Mouse (Mus musculus): Measurements from ENCODE around the gene Gm10322. TPM values are rescaled to one million over a fixed set of nuclear protein-coding genes. Genes with fewer than 3 reads are reported as not detected.

Gm10322 gene
- total RNA-seq, 2 experiments from 2014 or later: not detected

GRCm38 (mm10) chr10:59593826-59594570, 21.9 kb upstream of the Gm10322 start:
- no peak for DNase-seq
- intact Hi-C loops (cut with DNase I): no loop called here

DNA sequence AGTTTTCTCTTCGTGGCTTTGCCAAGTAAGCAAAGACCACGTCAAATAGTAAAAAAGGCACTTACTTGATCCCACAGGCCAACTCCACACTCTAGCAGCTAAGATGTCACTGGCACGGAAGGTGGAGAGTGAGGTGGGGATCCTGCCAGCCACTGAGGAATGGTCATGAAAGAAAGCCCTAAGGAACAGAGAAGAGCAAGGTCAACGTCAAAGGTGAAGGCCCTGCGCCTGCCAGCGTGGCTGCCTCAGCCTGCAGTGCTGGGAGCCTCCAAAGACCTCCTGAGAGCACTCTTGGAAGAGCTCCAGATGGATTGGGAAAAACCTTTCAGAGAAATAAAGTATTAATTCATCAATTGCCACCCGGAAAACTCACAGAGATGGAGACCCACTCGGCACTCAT, 15.3 kb upstream of the Gm10322 start:
- intact Hi-C loops (cut with DNase I): no loop called here

GRCm38 (mm10) chr10:59602043-59602442, 13.8 kb upstream of the Gm10322 start:
- intact Hi-C loops (cut with DNase I): no loop called here
- no peak for DNase-seq

More for the DNA sequence above, 15.3 kb upstream of the Gm10322 start:
- DNase-seq: no peak

GRCm38 (mm10) chr10:59602891-59603290, 13.0 kb upstream of the Gm10322 start:
- DNase-seq: no peak
- intact Hi-C loops (cut with DNase I): no loop called here

- intact Hi-C loops (cut with DNase I): no loop called here
- DNase-seq: no peak
These were observed 12.0 kb upstream of the Gm10322 start for GRCm38 (mm10) chr10:59603843-59604242.

DNA sequence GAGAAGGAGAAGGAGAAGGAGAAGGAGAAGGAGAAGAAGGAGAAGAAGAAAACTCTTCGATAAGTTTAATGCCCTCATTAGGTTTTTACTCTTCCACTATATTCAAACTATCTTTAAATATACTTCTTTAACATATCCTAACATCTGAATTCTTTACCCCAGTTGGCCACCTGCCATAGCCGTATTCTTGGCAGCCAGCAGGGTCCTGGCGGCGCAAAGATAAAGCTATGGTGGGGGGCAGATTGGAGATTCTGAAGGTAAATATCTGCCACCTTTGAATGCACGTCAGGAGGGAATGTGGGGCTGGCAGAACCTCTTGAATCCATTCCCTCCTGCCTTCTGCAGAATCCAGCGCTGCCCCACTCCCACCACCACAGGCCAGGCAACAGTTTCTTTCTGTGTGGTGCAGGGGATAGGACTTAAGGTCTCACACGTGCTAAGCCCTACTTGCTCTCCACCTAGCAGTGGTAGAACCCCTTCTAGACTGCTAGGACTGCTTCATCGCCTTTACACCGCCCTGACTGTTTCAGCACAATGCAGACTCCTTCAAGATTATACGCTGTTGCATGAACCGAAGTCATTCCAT, 10.9 kb upstream of the Gm10322 start:
- DNase-seq: no peak
- intact Hi-C loops (cut with DNase I): no loop called here

DNA sequence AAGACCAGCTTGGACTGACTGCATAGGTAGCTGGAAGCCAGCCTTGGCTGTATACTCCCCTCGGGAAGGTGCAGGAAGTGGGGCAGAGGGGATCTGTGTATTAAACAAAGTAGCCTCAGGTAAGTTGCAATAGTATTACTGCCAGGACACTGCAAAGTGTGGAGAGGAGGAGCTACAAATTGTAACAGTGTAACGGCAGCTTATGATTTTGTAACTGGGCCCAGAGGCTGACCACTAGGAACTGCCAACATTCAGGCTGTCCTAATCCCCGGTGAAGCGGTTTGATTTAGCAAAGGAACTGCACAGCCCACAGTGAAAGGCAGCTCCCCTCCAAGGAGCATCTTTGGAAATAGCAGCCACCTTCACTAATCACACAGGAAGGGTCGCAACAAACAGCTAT, 2.6 kb upstream of the Gm10322 start:
- intact Hi-C loops (cut with DNase I): no loop called here
- DNase-seq: no peak

DNA sequence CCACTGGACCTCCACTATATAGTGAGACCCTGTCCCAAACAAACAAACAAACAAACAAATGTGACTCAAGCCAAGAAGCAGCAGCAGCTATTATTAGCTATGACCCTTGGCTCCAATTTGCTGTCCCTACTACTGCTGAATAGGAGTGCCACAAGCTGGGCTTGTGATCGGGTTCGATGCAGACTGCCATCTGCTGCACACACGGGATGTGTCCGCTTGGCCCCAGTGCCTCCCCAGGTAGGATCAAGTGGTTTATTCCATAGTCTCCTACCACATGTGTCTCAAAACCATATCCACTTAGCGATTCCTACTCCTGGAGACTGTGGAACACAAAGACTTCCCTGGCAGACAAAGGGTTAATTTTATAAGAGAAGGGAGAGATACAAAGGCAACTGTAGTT, 1.7 kb upstream of the Gm10322 start:
- intact Hi-C loops (cut with DNase I): loop anchor here (2.0 kb wide), 1 partner anchor 35 kb away; no protein-coding TSS in a partner anchor

DNA sequence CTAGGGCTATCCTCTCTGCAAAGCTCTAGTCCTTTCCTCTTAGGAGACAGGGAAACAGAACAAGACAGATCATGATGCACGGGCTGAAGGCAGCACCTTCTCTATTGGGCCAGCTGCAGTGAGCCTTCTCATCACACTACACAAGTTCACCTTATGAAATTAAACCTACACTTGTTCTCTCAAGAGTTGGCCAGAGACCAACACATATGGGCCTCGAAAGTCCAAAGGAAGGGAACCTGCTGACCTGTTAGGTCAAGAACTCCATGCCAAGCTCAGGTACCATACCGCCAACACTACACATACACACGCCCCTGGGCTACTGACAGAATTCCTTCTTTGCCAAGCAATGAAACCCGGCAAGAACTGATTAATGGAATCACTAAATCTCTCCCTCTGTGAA, 452 bp upstream of the Gm10322 start:
- intact Hi-C loops (cut with DNase I): loop anchor here (2.0 to 5.0 kb wide), 6 partner anchors 37 to 293 kb away; partner anchors contain the start of gene P4ha1
- peak in 1 of 2 experiments; percentile 27 for DNase-seq

More for the DNA sequence above, 1.7 kb upstream of the Gm10322 start:
- DNase-seq: no peak

- peak; percentile 97 to 98 for DNase-seq
- intact Hi-C loops (cut with DNase I): loop anchor here (1.0 to 5.0 kb wide), 6 partner anchors 86 to 294 kb away; partner anchors contain the start of genes Micu1 and P4ha1
These were observed 659 bp downstream of the Gm10322 start, which contains the start of gene Mcu for GRCm38 (mm10) chr10:59616522-59616921. TSS of gene Mcu (minus strand) at chr10:59616692.

DNA sequence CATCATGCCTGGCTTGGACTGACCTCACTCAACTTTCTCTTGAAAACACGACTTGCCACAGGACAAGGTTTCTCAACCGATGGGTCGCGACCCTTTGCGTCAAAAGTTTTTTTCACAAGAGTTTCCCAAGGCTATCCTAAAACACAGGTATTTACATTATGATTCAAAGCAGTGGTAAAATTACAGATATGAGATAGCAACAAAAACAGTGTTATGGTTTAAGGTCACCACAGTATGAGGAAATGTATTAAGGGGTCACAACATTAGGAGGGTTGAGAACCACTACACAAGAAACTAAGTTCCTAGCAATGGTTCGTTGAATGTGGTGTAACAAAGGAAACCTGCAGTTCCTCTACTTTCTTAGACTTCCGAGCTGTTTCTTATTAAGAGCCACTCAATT, 1.9 kb downstream of the Gm10322 start:
- intact Hi-C loops (cut with DNase I): loop anchor here (5.0 kb wide), 5 partner anchors 125 to 295 kb away; partner anchors contain the start of gene P4ha1
- DNase-seq: no peak

GRCm38 (mm10) chr10:59621355-59621754, 5.5 kb downstream of the Gm10322 start:
- DNase-seq: no peak
- intact Hi-C loops (cut with DNase I): no loop called here

DNA sequence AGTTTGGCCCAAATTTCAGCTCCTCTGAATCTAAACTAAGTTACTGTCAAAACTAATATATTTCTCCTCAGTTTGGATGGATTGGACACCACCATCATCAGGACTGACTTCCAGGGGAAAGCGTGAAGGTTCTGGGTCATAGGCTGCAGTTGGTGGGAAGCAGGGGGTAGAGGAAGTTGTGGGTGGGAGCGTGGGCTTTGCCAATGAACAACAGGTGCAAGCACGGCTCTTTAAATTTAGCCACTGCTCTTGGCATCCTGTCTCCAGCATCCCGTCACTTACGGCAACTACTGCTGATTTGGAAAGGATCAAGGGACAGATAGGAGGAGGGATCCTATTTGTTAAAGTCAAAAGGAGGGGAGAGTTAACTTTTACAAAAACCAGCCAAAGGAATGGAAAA, 7.6 kb downstream of the Gm10322 start:
- DNase-seq: no peak
- intact Hi-C loops (cut with DNase I): no loop called here

GRCm38 (mm10) chr10:59628641-59629505, 13.0 kb downstream of the Gm10322 start:
- intact Hi-C loops (cut with DNase I): no loop called here
- DNase-seq: no peak

GRCm38 (mm10) chr10:59629506-59629782, 13.6 kb downstream of the Gm10322 start:
- intact Hi-C loops (cut with DNase I): no loop called here
- DNase-seq: no peak

DNA sequence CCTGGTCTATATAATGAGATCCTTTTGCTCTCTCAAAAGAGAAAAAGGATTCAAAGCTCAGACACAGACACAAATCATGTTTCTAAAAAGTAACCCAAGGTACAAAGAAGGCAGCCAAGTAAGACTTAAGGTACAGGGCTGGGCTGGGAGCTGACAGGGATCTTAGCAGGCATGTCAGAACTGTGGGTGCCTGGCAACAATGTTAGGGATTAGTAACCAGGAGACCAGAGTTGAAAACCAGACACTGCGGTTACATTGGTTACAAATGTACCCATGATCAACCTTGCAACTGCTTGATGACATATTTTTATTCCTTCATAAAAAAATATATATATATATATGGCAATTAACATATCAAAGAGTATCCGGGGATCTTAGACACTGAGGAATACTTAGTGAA, 20.2 kb downstream of the Gm10322 start:
- DNase-seq: no peak
- intact Hi-C loops (cut with DNase I): no loop called here

GRCm38 (mm10) chr10:59636751-59637533, 21.1 kb downstream of the Gm10322 start:
- DNase-seq: peak in 1 of 2 experiments; percentile 6
- intact Hi-C loops (cut with DNase I): no loop called here

GRCm38 (mm10) chr10:59637596-59638124, 21.8 kb downstream of the Gm10322 start:
- intact Hi-C loops (cut with DNase I): no loop called here
- DNase-seq: no peak

DNA sequence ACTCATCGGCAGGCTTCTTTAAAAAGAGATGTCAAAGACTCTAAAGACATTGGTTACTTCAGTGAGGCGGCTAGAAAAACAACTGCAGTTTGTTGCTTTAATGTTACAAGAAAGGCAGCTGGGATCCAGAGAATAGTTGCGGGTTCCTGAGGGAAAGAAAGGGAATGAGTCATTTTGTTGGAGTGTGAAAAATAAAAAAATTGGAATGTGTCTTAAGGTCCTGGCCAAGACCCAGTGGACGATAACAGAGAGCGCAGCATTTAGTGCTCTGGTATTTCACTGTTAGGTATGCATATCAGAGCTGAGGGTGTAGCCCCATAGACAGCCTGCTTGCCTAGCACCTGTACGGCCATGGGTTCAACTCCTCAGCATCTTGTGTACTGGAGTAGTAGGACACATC, 22.7 kb downstream of the Gm10322 start:
- intact Hi-C loops (cut with DNase I): no loop called here

More for the DNA sequence above, 22.7 kb downstream of the Gm10322 start:
- peak; percentile 7 to 22 for DNase-seq

All from heart, postnatal 36 days (tissue).